Mouse (Mus musculus): Measurements from ENCODE around the gene 2900092C05Rik. TPM values are rescaled to one million over a fixed set of nuclear protein-coding genes. Genes with fewer than 3 reads are reported as not detected.

2900092C05Rik gene
- polyA plus RNA-seq (2021; fragmentation: Nextera tagmentation) = not detected in 2 replicates
- long read RNA-seq, experiment 1 = 0 reads
- long read RNA-seq, experiment 2 = 0 reads

DNA sequence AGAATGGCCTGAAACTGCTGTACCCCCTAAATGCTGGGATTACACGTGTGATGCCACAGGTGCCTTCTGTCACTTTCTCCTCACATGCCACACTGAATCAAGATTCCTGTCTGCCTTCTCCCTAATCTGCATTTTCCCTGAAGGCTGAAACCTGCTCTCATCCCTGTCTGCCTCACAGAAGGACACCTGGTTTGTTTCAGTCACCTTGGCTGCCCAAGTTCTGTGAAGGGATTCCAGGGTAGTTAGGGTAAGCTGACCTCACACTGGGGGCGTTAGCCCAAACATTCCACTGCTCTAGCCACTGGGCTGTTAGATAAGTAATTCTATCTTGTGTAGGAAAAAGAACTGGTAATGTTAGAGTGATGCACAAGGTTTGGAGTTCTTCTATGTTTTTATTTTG, at the start of gene 2900092C05Rik:
Gene 2900092C05Rik (plus strand): TSS at position 301 of the 400 bp plus-strand sequence.

DNA sequence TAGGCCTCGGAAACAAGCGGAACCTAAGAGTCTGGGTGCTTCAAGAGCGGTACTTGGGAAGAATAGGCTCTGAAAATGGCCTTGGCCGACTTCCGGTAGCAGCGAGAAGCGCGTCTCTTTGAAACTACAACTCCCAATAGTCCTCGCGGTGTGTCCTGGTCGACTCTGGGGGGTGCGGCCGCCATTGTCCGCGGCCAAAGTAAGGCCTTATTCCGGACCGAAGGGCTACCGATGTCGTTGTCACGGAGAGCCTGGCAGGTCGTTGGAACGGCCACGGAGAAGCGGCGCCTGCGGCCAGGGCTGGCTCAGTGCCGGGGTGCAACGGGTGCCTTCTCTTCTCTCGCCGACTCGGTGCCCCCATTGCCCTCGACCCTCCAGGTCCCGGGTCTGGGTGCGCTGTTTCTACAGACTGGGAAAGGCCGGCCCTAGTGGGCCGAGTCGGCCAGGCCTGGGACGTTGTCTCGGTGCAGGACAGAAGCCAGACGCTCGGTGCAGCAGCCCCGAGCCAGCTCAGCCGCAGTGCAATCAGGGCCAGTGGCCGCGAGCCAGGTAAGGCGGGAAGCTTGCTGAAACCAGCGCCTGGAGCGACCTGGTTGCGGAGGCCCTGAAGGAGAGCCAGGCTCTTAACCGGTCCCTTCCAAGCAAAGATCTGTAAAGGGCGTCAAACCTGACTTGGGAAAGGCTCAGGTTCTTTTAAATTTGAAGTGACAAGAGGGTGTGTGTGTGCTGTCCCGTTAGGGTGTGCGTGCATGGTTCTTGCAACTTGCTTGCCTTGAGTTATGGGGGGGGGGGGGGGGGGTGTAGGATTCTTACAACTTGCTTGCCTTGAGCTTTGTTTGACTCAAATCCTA, 33.9 kb upstream of the 2900092C05Rik start, which contains the start of gene Zfp606:
Gene Zfp606 (plus strand): TSS at position 136 of the 851 bp plus-strand sequence.

Other genes starting within 250 kb of the 2900092C05Rik start
- gene Vmn1r81, start 244.2 kb upstream of the 2900092C05Rik start, polyA plus RNA-seq (2021; fragmentation: Nextera tagmentation) = 0.01 TPM in 1 of 2 replicates, not detected in the other
- gene Vmn1r82, start 212.1 kb upstream of the 2900092C05Rik start, polyA plus RNA-seq (2021; fragmentation: Nextera tagmentation) = not detected in 2 replicates
- not detected in 2 replicates for gene Vmn1r83, start 183.0 kb upstream of the 2900092C05Rik start, polyA plus RNA-seq (2021; fragmentation: Nextera tagmentation)
- gene Vmn1r84, start 143.2 kb upstream of the 2900092C05Rik start, polyA plus RNA-seq (2021; fragmentation: Nextera tagmentation) = not detected in 2 replicates
- gene Zfp551, start 89.8 kb upstream of the 2900092C05Rik start, polyA plus RNA-seq (2021; fragmentation: Nextera tagmentation) = 2.5 and 2.6 TPM in 2 replicates
- 5.0 and 6.6 TPM in 2 replicates for gene Zfp606, start 34.2 kb upstream of the 2900092C05Rik start, polyA plus RNA-seq (2021; fragmentation: Nextera tagmentation)
- gene Vmn2r53, start 96.3 kb downstream of the 2900092C05Rik start, polyA plus RNA-seq (2021; fragmentation: Nextera tagmentation) = 0.01 TPM in 1 of 2 replicates, not detected in the other
- gene Vmn2r54, start 127.8 kb downstream of the 2900092C05Rik start, polyA plus RNA-seq (2021; fragmentation: Nextera tagmentation) = not detected in 2 replicates
- gene Vmn2r55, start 172.5 kb downstream of the 2900092C05Rik start, polyA plus RNA-seq (2021; fragmentation: Nextera tagmentation) = not detected in 2 replicates
- gene Vmn2r56, start 222.5 kb downstream of the 2900092C05Rik start, polyA plus RNA-seq (2021; fragmentation: Nextera tagmentation) = not detected in 2 replicates